Mouse (Mus musculus): ENCODE measurements around the gene Capn2.

The Capn2 gene

DNA sequence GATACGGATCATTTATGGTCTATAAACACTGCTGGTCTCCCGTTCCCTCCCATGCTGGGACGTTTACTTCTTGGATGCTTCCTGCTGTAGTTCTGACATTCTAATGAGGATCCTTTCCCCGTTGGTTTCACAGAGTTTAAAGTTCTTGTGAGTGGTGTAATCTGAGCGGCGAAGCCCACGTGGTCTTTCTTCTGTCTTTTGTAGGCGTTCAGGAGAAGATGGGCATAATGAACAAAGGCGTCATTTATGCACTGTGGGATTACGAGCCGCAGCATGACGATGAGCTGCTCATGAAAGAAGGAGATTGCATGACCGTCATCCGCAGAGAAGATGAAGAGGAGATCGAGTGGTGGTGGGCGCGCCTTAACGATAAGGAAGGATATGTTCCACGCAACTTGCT lies 58.9 kb downstream of the Capn2 start:
- DNase-seq: no peak

DNA sequence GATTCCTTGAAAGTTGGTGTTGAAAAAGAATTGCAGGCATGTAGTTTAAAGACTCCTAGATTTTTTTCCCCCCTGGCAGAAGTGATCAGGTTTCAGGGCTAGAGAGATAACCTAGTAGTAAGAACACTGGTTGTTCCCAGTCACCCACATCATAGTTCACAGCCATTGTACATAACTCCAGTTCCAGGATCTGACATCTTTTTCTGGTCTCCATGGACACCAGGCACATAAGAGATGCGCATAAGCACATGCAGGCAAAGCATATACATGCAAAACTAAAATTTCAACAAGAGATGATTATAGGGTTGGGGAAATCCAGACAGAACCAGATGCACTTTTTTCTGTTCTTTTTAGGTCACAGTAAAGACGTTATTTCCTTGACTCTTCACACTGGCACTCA lies 62.3 kb downstream of the Capn2 start:
- DNase-seq: no peak

DNA sequence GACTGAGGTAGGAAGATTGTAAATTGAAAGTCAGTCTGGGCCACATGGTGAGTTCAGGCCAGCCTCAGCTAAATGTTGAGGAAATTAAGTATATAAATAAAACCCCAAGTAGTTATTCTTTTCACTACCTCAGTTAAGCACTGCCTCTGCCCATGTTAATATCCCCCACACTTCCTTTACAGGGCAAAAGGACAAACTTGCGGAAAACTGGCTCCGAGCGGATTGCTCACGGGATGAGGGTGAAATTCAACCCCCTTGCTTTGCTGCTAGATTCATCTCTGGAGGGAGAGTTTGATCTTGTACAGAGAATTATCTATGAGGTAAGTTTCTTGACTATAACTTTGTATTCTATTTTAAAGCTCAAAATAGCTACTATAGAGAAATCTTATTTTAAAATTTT lies 64.9 kb downstream of the Capn2 start:
- no peak for DNase-seq

DNA sequence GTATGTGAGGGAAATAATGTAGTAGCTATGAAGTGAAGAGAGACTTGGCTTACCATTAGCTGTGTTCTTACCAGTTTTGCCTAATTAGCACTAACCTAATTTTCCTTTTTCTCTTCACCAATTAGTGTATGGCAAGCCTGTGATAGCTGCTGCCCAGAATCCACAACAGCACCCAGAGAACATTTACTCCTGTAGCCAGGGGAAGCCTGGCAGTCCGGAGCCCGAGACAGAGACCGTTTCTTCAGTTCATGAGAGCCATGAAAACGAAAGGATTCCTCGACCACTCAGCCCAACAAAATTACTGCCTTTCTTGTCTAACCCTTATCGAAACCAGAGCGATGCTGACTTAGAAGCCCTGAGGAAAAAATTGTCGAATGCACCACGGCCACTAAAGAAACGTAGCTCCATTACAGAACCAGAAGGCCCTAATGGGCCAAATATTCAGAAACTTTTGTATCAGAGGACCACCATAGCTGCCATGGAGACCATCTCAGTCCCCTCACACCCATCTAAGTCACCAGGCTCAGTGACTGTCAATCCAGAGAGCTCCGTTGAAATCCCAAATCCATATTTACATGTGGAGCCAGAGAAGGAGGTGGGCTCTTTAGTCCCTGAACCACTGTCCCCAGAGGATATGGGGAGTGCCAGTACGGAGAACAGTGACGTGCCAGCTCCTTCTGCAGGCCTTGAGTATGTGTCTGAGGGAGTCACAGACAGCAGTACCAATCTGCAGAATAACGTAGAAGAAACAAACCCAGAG lies 69.0 kb downstream of the Capn2 start:
- DNase-seq: no peak

DNA sequence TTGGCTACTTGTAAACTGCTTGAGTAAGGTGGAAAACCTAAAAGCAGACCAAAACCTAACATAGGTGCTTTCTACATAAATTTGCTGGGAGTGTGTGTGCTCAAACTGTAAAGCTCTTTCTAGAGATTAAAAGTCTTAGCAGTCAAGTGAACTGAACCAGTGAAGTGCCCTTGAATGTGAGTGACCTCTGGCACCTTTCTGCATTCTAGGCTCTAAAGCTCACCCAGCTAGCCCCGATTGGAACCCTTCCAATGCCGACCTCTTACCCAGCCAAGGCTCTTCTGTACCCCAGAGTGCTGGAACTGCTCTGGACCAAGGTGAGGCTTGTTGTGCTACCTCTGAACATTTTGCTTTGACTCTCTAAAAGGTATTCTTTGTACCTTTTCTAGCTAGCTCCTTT lies 73.3 kb downstream of the Capn2 start:
- DNase-seq: no peak

DNA sequence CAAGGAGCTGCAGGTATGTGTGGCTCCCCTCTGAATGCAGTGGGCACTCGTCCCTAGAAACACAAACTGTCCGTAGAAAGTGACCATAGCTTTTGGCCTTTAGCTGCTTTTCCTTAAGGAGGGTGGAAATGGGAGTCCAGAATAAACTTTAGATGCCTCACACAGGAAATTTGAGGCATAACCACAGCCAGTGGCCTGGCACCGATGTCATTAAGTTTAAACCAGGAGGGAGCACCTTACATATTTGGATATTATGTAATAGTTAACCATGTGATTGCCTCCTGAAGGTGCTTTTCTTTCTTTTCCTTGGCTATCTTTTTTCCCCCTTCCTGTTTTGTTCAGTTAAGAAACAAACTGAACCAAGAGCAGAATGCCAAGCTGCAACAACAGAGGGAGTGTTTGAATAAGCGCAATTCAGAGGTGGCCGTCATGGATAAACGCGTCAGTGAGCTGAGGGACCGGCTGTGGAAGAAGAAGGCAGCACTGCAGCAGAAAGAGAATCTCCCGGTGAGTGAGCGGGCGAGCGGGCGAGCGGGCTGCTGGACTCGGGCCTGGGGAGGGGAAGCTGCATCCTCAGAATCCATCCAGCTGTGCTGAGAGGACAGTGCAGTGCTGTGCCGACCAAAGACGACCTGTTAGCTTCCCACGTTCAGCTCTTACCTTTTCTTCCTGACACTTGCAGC lies 75.5 kb downstream of the Capn2 start:
- peak; percentile 22 for DNase-seq

DNA sequence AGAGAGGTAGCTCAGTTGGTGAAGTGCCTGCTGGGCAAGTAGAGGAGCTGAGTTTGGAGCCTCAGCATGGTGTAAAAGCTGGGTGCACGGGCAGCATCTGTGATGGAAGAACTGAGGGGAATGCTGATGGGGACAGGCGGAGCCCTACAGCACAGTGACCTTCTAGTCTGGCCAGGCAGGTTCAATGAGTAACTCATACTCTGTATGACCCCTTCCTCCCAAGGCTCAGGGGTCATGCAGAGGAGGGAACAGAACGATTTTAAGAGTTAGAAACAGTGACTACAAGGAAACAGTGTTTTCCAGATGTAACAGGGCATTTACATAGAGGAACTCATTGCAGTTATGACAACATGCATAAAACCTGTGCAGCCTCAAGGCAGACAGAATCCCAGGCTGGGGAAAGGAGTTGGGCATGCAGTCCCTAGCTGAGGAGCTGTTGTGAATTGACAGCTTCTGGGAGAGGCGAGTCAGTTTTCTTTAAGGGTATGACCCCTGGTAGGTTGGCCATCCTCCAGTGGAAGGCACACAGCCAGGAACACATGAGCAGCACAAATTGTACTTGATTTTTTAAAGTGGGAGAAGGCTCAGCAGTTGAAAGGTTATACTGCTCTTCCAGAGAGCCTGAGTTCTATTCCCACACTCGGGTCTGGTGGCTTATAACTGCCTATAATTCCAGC lies 77.7 kb downstream of the Capn2 start:
- DNase-seq: no peak

DNA sequence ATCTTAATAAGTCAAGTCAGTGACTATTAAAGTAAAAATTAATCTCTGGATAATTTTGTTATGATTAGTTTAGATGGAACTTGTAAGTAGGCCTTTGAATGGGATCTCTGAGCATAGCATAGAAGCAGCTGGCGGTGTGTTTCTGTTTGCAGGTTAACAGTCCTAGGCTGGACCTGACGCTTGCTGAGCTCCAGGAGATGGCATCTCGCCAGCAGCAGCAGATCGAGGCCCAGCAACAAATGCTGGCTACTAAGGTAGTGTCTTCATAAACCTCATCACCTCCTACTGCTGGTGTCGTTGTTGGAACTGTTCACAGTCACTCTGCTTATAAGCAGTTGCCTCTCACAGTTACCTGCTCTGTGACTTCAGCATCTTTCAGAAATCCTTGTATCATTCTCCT lies 80.7 kb downstream of the Capn2 start:
- DNase-seq: no peak

DNA sequence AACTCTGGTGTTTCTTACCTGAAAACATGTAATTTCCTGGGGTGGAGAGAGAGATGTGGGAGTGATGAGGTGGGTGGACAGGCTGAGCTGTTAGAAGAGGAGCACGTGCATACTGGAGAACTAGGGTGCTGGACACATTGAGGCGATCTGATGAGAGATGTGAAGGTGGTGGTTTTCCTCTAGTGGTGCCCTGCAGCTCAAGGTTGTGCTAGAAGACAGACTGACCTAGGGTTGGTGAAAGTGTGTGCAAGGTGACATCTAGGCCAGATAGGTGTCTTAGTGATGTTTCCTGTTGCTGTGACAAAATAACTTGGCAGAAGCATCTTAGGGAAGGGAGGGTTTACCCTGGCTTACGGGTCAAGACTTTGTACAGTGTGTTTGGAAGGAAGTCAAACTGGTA lies 85.3 kb downstream of the Capn2 start:
- no peak for DNase-seq

DNA sequence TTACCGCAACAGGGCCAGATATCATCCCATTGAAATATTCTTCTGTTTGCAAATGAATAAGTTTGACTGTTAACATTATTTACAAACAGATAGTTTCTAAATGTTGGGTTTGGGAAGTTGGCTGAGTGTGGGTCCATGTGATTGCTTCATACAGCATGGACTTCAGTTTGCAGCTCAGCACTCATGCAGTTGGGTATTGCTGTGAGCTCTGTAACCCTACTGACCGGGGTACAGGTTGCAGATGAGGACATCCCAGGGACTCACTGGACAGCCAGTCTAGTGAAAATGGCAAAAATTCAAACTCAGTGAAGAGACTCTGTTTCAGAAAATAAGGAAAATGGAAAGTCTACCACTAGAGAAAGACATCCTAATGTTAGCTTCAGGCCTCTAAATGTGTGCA lies 86.7 kb downstream of the Capn2 start:
- no peak for DNase-seq

DNA sequence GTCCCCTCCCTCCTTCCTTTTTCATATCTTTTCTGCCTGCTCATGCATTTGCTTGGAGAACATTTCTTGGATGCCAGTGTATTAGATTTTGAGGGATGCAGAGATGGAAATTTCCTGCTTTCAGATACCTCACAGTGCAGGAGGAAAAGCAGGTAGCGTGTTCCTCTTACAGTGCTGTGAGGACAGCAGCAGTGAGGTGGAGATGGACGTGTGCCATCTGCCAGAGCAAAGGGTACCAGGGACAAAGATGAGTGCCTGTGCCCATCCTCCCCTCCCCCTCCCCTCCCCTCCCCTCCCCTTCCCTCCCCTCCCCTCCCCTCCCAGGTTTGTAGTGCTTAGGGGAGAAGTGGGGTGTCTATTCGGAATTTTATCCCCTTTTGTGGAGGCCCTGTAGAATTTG lies 87.6 kb downstream of the Capn2 start:
- no peak for DNase-seq

DNA sequence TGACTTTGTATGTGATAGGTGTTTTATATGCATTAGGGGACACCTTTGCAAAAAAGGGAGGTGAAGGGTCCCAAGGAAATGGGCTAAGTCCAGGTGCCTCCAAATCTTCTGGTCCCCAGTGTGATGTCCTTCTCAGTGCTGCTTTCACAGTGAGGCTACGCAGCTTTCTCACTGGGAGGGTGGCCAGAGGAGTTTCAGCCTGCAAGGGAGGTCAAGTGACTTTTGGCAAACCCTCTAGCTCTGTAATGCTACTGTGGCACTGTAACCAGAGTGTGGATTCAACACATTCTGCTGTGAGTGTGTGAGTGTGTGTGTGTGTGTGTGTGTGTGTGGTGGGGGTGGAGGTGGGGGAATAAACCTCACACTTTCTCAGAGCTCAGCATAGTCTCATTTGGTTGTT lies 90.0 kb downstream of the Capn2 start:
- DNase-seq: no peak

DNA sequence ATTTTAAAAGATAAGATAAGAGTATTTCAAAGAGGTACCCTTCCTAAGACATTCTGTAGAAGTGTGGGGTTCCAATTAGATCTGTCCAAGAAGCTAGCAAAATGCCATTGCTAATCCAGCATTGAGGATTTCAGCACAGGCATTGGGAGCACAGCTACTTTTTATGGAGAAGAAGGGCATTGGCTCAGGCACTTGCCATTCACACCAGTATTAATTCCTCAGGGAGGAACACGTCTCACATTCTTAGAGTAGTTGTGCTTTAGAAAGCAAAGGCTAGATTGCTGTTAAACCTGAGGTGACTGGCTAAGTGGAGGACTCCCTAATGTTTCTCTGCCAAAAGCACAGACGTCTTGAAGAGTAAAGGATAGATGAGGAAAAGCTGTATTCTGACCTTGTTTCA lies 91.0 kb downstream of the Capn2 start:
- no peak for DNase-seq

DNA sequence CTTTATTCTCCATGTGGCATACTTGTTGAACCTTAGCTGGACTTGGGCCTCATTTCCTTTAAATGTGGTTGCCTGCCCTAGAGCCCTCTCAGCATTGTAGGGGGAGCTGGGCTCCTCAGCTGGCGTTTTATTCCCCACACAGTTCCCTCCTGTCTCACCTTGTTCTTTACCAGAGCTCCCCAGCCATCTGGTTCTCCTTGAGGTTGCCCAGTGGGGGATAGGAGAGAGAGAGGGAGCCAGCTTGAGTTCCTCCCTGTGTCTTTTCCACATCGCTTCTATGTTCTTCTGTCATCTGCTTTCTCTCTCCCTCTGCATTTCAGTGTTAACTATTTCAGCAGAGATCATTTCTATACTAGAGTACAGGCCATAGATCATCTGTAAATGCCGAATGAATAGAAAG lies 92.2 kb downstream of the Capn2 start:
- no peak for DNase-seq

DNA sequence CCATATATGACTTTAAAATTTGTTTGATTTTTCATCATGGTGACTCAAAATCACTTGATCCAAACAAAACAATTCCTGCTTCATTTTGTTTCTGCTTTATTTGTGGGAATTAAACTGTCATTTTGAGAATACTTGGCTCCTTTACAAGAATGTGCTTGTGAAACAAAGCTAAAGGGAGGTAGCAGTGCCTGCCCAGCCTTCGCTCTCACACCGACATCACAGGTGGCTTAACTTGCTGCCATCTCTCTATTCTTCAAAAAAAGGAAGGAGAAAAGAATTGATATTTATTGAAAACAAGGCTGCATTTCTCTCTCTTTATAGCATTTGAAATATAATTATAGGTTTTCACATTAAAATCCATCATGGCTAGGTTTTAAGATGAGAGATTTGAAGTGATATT lies 93.1 kb downstream of the Capn2 start:
- DNase-seq: no peak

DNA sequence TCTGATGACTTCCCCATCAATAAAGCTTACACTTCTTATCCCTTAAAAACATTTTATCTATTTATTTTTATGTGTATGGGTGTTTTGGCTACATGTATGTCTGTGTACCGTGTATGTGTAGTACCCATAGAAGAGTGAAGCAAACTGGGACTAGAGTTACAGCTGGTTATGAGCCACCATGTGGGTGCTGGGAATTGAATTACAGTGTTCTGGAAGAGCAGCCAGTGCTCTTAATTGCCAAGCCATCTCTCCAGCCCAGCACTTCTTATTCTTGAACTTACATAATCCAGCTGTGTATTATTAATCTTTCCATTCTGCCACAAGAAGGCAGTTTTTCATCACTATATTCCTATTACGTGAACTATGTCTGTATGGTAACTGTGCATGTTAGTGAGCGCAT lies 97.9 kb downstream of the Capn2 start:
- DNase-seq: no peak

All from right cerebral cortex, postnatal 25 days (tissue).